Mouse (Mus musculus): ENCODE results near the gene Tmem50b. TPM values are rescaled to one million over a fixed set of nuclear protein-coding genes. Genes with fewer than 3 reads are reported as not detected.

Tmem50b gene
- polyA plus RNA-seq, 1 experiment from 2014 or later, result 41.6 TPM

DNA sequence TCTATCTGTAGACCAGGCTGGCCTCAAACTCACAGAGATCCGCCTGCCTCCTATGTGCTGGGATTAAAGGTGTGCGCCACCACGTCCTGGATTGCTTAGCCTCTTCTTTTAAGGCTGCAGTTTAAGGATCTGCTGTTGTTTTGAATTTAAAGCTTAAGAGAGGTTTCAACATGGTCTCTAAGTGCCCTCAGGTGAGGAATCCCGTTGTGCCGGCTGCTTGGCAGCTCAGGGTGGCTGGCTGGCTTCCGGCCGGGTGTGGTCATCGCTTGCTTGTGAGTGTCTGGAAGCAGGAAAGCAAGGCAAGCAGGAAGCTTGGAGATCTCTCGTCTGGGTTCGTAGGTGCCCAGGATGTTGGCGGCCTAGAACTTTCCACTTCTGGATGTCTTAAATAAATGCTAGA is 23.4 kb upstream of the Tmem50b start:
- Histone ChIP-seq H3K4me3 (ENCODE audit: low read depth, low read length) (no peak overlapping the region), H3K27me3 (ENCODE audit: control insufficient read depth, insufficient read depth, low read length) (no peaks in the 10 kb centered on the region), H3K27ac (replicated peaks; ENCODE audit: low read depth, low read length) (no peak overlapping the region), H3K9ac (replicated peaks; ENCODE audit: low read length) (no peak overlapping the region), H3K36me3 (replicated peaks; ENCODE audit: control insufficient read depth, insufficient read depth, low read depth, low read length) (peaks cover 4% of the 10 kb centered on the region), H3K4me1 (ENCODE audit: control insufficient read depth, insufficient read depth, low read length) (no peaks in the 10 kb centered on the region), H3K4me2 (ENCODE audit: low read depth, low read length) (no peak overlapping the region), H3K9me3 (replicated peaks; ENCODE audit: control insufficient read depth, low read length) (no peaks in the 10 kb centered on the region)
- DNase-seq (ENCODE audit: low spot score) (no peak), ATAC-seq (replicated peaks; ENCODE audit: insufficient number of reproducible peaks, low FRiP score, low TSS enrichment, low read depth) (no peak)
- 95% methylated on average over 11 of the region's 11 CpGs for WGBS

DNA sequence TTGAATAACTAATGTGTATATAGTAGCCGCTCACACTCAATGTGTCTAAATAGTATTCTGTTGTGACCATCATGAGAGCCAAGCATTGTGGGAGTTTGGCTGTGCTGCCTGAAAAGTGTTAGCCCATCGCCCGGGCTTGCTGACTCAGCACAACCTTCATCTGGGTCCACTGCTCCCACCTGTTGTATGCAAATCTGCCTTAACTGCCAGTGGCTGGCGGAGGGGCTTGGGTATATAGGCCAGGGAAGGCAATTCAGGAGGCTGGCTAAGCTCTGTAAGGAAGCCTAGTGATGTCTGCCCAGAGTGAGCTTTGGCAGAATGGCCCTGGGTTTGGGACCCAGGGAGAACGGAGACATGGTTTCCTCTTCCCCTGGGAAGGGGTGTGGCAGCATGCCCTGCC is 22.6 kb upstream of the Tmem50b start:
- H3K4me2 ChIP-seq (ENCODE audit: low read depth, low read length), result no peak overlapping the region
- no peaks in the 10 kb centered on the region for H3K27me3 ChIP-seq (ENCODE audit: control insufficient read depth, insufficient read depth, low read length)
- H3K36me3 ChIP-seq (replicated peaks; ENCODE audit: control insufficient read depth, insufficient read depth, low read depth, low read length), result peaks cover 4% of the 10 kb centered on the region
- no peak for ATAC-seq (replicated peaks; ENCODE audit: insufficient number of reproducible peaks, low FRiP score, low TSS enrichment, low read depth)
- H3K27ac ChIP-seq (replicated peaks; ENCODE audit: low read depth, low read length), result no peak overlapping the region
- no peak overlapping the region for H3K9ac ChIP-seq (replicated peaks; ENCODE audit: low read length)
- H3K9me3 ChIP-seq (replicated peaks; ENCODE audit: control insufficient read depth, low read length), result no peaks in the 10 kb centered on the region
- DNase-seq (ENCODE audit: low spot score), result no peak
- WGBS, result 96% methylated on average over 5 of the region's 5 CpGs
- no peaks in the 10 kb centered on the region for H3K4me1 ChIP-seq (ENCODE audit: control insufficient read depth, insufficient read depth, low read length)
- no peak overlapping the region for H3K4me3 ChIP-seq (ENCODE audit: low read depth, low read length)

DNA sequence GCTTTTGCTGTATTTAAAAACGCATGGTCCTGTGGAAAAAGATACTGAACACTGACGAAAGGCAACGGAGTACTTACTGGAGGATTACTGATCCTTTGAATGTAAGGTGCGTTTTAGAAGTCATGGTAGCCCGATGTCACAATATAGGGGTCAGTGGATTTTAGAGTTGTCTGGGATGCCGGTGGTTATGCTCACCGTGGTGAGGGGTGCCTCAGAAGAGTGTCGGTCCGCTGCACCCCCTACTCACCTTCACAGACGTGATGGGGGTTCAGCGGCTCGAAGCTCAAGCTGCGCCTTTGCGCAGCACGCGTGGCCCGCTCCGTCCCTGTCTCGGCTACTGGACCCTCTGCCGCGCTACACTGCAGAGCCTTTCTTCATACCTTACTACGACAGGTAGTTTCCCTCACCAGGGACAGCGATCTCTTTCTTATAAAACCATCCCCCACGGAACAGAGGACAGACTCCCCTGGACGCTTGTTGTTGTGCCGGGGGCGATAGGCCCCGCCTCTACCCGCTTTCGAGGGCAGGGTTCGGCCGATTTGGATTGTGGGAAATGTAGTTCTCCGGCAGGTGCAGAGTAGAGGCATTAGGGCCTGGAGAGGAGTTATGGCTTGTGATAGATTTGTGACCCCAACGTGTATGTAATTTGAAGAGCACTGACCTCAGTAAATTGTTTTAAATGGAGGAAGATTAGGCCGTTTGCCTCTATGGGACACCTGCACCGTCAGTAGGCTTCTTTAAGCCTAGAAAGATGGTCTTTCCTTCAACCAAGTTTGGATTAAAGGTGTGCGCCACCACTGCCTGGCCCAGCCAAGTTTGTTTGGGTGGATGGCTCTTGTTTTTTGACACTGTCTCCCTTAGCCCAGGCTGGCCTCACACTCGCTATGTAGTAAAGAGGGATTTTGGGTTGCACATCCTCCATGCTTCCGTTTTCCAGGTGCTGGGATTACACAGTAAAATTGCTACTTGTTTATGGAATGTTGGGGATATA is 21.2 kb upstream of the Tmem50b start, which contains the start of gene Dnajc28:
Gene Dnajc28, minus strand, starts transcription at position 516 of the 991 bp plus-strand sequence.
- Histone ChIP-seq H3K4me1 (ENCODE audit: control insufficient read depth, insufficient read depth, low read length) (no peaks in the 10 kb centered on the region), H3K9ac (replicated peaks; ENCODE audit: low read length) (peak within 1 kb of the TSS; percentile 66), H3K27ac (replicated peaks; ENCODE audit: low read depth, low read length) (no peak within 1 kb of the TSS), H3K27me3 (ENCODE audit: control insufficient read depth, insufficient read depth, low read length) (no peaks in the 10 kb centered on the region), H3K9me3 (replicated peaks; ENCODE audit: control insufficient read depth, low read length) (no peaks in the 10 kb centered on the region), H3K36me3 (replicated peaks; ENCODE audit: control insufficient read depth, insufficient read depth, low read depth, low read length) (peaks cover 2% of the 10 kb centered on the region), H3K4me2 (ENCODE audit: low read depth, low read length) (peak within 1 kb of the TSS; percentile 87), H3K4me3 (ENCODE audit: low read depth, low read length) (peak within 1 kb of the TSS; percentile 66)
- peak; percentile 85 for ATAC-seq (replicated peaks; ENCODE audit: insufficient number of reproducible peaks, low FRiP score, low TSS enrichment, low read depth)
- peak; percentile 88 for DNase-seq (ENCODE audit: low spot score)
- 9% methylated on average over 39 of the region's 39 CpGs for WGBS

DNA sequence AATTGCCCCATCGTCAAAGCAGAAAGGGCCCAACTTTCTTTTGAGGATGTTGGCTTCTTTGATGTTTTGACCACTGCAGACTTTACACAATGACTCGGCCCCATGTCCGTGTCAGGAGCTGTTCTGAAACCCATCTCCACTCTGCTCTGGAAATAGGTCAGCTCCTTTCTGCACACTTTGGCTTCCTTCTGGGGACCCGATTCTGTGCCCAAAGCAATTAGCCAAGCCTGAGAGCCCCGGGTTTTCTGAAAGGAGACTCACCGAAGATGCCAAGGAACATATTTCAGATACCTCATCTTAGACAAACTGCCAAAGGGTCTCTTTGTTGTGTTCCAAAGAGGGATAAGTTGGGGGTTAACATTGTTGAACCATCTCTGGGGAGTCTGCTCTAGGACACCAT is 17.0 kb upstream of the Tmem50b start:
- Histone ChIP-seq H3K4me2 (ENCODE audit: low read depth, low read length) (no peak overlapping the region), H3K9me3 (replicated peaks; ENCODE audit: control insufficient read depth, low read length) (no peaks in the 10 kb centered on the region), H3K27me3 (ENCODE audit: control insufficient read depth, insufficient read depth, low read length) (no peaks in the 10 kb centered on the region), H3K9ac (replicated peaks; ENCODE audit: low read length) (no peak overlapping the region), H3K27ac (replicated peaks; ENCODE audit: low read depth, low read length) (no peak overlapping the region), H3K4me1 (ENCODE audit: control insufficient read depth, insufficient read depth, low read length) (no peaks in the 10 kb centered on the region), H3K36me3 (replicated peaks; ENCODE audit: control insufficient read depth, insufficient read depth, low read depth, low read length) (no peaks in the 10 kb centered on the region), H3K4me3 (ENCODE audit: low read depth, low read length) (no peak overlapping the region)
- WGBS, result 83% methylated on average over 6 of the region's 6 CpGs
- DNase-seq (ENCODE audit: low spot score) (no peak), ATAC-seq (replicated peaks; ENCODE audit: insufficient number of reproducible peaks, low FRiP score, low TSS enrichment, low read depth) (no peak)

DNA sequence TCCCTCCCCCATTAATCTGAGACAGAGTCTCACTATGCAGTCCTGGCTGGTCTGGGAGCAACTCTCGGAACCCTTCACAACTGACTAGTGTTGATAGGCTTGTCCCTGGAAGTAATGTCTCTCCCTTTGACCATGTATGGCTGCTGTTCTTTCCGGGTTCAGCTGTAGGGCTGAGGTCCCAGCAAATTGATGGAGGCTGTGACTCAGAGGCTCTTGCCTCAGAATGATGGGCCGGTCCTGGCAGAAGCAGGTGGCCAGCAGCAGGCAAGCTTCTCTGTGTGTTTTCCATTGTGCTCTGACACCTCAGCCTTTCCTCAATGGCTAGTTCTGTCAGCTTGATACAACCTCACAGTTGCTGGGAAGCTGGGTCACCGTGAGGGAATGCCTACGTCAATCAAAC is 14.9 kb upstream of the Tmem50b start:
- no peaks in the 10 kb centered on the region for H3K4me1 ChIP-seq (ENCODE audit: control insufficient read depth, insufficient read depth, low read length)
- H3K36me3 ChIP-seq (replicated peaks; ENCODE audit: control insufficient read depth, insufficient read depth, low read depth, low read length), result no peaks in the 10 kb centered on the region
- H3K9ac ChIP-seq (replicated peaks; ENCODE audit: low read length), result no peak overlapping the region
- H3K4me2 ChIP-seq (ENCODE audit: low read depth, low read length), result no peak overlapping the region
- H3K4me3 ChIP-seq (ENCODE audit: low read depth, low read length), result no peak overlapping the region
- no peak overlapping the region for H3K27ac ChIP-seq (replicated peaks; ENCODE audit: low read depth, low read length)
- no peaks in the 10 kb centered on the region for H3K9me3 ChIP-seq (replicated peaks; ENCODE audit: control insufficient read depth, low read length)
- H3K27me3 ChIP-seq (ENCODE audit: control insufficient read depth, insufficient read depth, low read length), result no peaks in the 10 kb centered on the region
- ATAC-seq (replicated peaks; ENCODE audit: insufficient number of reproducible peaks, low FRiP score, low TSS enrichment, low read depth), result no peak
- DNase-seq (ENCODE audit: low spot score), result no peak
- WGBS, result 71% methylated on average over 5 of the region's 5 CpGs

DNA sequence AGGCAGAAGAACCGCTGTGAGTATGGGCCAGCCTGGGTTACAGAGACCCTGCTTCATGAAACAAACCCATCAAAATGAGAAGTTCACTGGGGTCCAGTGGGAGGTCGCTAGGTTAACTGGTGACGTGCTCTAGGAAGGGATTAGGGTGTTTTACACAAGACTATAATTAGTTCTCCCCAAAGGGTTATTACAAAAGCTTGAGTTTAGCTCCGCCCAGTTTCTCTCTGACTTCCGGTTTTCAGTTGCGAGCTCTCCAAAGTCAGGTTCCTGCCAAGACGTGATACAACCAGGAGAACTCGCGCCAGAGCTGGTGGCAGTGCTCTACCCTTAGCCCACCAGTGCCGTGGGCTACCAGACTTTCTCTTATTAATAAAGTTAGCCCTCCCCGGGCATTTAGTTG is 13.6 kb upstream of the Tmem50b start:
- Histone ChIP-seq H3K36me3 (replicated peaks; ENCODE audit: control insufficient read depth, insufficient read depth, low read depth, low read length) (no peaks in the 10 kb centered on the region), H3K9me3 (replicated peaks; ENCODE audit: control insufficient read depth, low read length) (no peaks in the 10 kb centered on the region), H3K27ac (replicated peaks; ENCODE audit: low read depth, low read length) (no peak overlapping the region), H3K27me3 (ENCODE audit: control insufficient read depth, insufficient read depth, low read length) (no peaks in the 10 kb centered on the region), H3K9ac (replicated peaks; ENCODE audit: low read length) (no peak overlapping the region), H3K4me3 (ENCODE audit: low read depth, low read length) (no peak overlapping the region), H3K4me2 (ENCODE audit: low read depth, low read length) (no peak overlapping the region), H3K4me1 (ENCODE audit: control insufficient read depth, insufficient read depth, low read length) (no peaks in the 10 kb centered on the region)
- DNase-seq (ENCODE audit: low spot score) (no peak), ATAC-seq (replicated peaks; ENCODE audit: insufficient number of reproducible peaks, low FRiP score, low TSS enrichment, low read depth) (no peak)
- WGBS, result 74% methylated on average over 11 of the region's 11 CpGs

DNA sequence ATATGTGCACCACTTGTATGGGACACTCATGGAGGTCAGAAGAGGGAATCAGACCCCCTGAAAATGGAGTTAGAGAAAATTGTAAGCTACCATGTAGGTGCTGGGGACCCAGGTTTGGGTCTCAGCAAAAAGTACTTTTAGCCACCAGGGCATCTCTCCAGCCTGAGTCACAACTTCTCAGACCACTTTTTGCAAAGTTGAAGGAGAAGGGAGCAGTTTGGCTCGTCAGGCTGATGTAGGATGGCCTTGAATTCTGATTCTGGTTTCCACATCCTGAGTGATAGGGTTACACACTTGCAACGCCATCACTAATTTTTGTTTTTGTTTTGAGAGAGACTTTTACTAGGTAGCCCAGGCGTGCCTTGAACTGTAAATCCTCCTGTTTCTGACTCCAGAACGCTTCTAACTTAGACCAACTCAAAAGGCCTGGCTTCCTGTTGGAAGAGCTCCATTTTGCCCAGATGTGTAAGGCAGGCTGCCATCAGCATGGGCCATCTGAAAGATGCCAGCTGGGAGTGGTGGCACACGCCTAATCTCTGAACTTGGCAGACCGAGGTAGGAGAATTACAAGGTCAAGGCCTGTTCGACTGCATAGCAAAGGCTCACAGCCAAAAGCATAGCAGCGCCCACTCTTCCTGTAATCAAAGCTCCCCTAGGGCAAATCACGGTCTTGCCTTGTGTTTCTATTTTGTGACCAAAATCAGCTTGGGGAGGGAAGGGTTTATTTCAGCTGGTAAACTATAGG is 12.1 kb upstream of the Tmem50b start:
- DNase-seq (ENCODE audit: low spot score), result no peak
- H3K4me3 ChIP-seq (ENCODE audit: low read depth, low read length), result no peak overlapping the region
- H3K4me1 ChIP-seq (ENCODE audit: control insufficient read depth, insufficient read depth, low read length), result no peaks in the 10 kb centered on the region
- H3K36me3 ChIP-seq (replicated peaks; ENCODE audit: control insufficient read depth, insufficient read depth, low read depth, low read length), result no peaks in the 10 kb centered on the region
- no peak overlapping the region for H3K9ac ChIP-seq (replicated peaks; ENCODE audit: low read length)
- ATAC-seq (replicated peaks; ENCODE audit: insufficient number of reproducible peaks, low FRiP score, low TSS enrichment, low read depth), result no peak
- no peak overlapping the region for H3K27ac ChIP-seq (replicated peaks; ENCODE audit: low read depth, low read length)
- no peaks in the 10 kb centered on the region for H3K27me3 ChIP-seq (ENCODE audit: control insufficient read depth, insufficient read depth, low read length)
- 74% methylated on average over 9 of the region's 9 CpGs for WGBS
- H3K4me2 ChIP-seq (ENCODE audit: low read depth, low read length), result no peak overlapping the region
- H3K9me3 ChIP-seq (replicated peaks; ENCODE audit: control insufficient read depth, low read length), result no peaks in the 10 kb centered on the region

DNA sequence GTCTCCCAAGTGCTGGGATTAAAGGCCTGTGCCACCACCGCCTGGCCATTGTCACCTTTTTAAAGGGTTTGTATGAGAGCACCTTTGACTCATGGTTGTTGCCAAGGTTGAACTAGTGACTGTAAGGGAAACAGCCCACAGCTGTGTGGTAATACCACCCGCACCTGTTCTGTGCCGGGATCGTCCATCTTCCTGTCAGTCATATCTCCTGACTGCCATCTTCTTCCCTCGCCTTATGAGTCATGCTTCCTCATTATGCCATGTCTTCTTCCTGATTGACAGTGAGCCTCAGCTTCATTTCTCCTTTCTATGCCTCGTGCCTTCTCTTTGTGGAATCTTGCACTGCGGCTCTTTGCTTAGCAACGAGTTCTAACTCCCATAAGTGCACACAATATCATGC is 9.4 kb upstream of the Tmem50b start:
- H3K27ac ChIP-seq (replicated peaks; ENCODE audit: low read depth, low read length), result no peak overlapping the region
- H3K4me3 ChIP-seq (ENCODE audit: low read depth, low read length), result no peak overlapping the region
- DNase-seq (ENCODE audit: low spot score) (no peak), ATAC-seq (replicated peaks; ENCODE audit: insufficient number of reproducible peaks, low FRiP score, low TSS enrichment, low read depth) (no peak)
- H3K36me3 ChIP-seq (replicated peaks; ENCODE audit: control insufficient read depth, insufficient read depth, low read depth, low read length), result no peaks in the 10 kb centered on the region
- no peaks in the 10 kb centered on the region for H3K27me3 ChIP-seq (ENCODE audit: control insufficient read depth, insufficient read depth, low read length)
- no peaks in the 10 kb centered on the region for H3K9me3 ChIP-seq (replicated peaks; ENCODE audit: control insufficient read depth, low read length)
- H3K9ac ChIP-seq (replicated peaks; ENCODE audit: low read length), result no peak overlapping the region
- WGBS, result 90% methylated on average over 8 of the region's 8 CpGs
- H3K4me1 ChIP-seq (ENCODE audit: control insufficient read depth, insufficient read depth, low read length), result no peaks in the 10 kb centered on the region
- no peak overlapping the region for H3K4me2 ChIP-seq (ENCODE audit: low read depth, low read length)

Measured in embryonic facial prominence, embryonic 11.5 days (tissue).